Mouse (Mus musculus): ENCODE measurements at regions not wholly inside any gene's neighbourhood (a gene's known extent, or its start where the extent isn't known, plus 50 kb on each side); places are given as distances from the start of the nearest gene placed in this dataset.

DNA sequence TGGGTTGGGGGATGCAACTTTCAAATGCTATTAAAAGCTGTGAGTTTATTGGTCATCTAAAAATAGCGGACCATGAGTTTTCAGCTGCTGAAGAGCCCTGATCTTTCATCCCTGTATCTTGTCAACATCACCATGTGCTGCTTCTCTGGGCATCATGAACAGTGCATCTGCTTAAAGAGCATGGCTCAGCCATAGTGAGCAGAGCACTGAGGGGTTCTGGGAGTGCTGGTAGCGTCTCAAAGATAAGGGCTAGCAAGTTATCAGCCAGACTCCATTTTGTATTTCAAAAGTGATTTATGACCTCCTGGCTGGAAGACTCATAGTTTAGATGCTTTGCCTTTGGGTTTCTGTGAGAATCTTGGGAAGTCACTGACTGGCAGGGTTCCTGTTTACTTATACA is 173.5 kb upstream of the Itga4 start:
- in situ Hi-C loops (cut with MboI): no loop called here

DNA sequence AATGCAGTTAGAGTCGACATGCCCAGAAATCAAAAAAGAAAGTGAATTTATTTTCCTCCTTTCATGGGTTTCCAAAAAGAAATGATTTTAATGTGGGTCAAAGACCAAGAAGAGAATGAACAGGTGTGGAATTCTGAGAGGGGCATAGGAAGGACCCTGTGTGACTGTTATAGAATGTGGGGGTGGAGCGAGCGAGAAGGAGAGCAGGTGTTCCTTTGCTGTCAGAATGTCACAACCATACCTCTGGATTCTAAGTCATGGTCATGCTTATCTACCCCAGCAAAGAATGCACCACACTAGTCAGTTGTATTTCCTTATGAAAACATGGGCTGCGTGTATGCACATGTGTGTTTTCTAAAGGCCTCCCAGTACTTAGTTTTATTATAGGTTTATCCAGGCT is 168.9 kb upstream of the Itga4 start:
- in situ Hi-C loops (cut with MboI): no loop called here

DNA sequence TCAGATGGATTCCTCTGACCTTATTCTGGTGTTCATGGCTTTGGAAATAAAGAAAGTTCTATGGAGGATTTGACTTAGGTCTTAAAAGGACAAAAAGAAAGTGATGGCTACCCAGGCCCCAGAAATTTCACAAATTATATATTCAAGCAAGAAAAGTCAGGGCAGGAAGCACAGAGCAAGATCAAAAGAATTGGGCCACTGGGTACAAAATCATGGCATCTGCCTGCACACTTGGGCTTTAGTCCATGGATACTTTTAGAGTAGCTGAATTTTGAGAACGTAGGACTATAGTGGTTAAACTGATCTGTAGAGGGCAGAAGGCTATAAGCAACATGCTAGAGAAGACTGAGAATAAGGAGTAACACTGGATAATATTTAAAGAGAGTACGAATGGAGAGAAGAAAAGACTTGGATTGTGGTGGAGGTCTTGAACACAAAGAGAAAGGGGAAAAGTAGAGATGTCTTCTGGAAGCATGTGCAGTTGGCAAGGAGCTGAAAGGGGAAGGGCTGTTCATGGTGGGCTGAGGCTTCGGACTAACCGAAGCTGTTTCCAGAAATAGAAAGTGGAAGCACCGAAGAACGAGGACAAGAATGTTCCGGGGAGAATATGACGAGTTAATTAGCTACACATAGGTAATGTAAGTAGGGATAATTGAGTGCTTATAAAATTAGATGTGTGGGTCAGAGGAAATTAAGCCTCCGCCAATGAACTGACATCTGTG is 168.2 kb upstream of the Itga4 start:
- in situ Hi-C loops (cut with MboI): no loop called here

DNA sequence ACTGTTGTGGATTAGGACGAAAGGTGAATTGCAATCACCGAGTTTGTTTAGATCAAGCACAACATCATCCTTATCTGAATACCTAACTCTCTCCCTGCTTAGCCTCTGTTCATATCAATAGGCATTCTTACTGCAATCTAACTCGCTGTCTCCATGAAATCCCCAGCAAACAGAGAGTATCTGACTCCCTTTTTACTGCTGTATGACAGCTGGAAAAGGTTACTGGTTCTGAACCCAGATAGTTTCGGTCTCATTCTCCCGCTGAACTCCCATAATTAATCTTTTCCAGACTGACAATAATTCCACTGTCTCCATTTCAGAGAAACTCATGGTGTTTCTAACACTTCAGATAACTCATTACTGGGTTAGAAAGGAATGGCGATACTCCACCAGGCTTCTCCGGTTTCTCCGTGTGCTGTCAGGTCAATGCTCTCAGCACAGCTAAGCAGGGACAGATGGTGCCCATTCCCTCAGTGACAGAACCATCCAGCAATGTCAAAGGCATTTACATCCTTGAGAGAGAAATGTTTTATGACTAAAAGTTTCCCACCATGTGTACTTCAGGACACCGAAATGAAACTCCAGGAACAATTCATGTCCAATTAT is 167.5 kb upstream of the Itga4 start:
- in situ Hi-C loops (cut with MboI): no loop called here

DNA sequence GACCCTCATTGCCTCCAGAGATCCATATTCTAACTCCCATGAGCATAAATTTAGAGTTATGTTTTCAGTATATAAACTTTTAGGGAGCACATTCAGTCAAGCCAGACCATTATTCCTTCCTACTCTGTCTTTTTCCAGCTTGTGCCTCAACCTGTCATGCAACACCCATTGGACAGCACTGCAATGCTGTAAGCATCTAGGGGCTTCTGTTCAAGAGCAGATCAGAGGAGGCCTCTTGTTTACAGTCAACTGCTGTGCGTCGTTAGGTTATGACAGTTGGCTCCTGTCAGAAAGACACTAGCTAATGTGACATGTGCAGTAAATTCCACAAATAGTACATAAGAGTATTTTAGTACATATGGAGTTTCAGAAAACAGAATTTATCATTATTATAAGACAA is 165.0 kb upstream of the Itga4 start:
- in situ Hi-C loops (cut with MboI): no loop called here

DNA sequence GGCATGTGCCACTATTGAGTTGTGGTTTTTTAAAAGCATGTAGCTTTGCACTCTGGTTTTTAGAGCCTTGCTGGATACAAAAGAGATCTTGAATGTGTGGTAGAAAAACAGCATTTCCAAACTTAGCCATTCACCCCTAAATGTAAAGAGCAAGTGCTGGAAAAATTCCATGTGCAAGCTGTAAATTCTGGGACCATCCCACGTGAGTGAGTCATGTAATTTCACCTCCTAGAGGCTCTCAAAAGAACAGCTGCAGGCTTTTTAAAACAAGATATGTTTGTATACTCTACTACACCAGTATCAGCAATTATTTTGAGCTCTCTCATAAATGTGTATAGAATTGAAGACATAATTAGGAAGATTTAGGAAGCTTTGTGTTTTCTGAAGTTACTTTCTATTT is 160.9 kb upstream of the Itga4 start:
- in situ Hi-C loops (cut with MboI): no loop called here

DNA sequence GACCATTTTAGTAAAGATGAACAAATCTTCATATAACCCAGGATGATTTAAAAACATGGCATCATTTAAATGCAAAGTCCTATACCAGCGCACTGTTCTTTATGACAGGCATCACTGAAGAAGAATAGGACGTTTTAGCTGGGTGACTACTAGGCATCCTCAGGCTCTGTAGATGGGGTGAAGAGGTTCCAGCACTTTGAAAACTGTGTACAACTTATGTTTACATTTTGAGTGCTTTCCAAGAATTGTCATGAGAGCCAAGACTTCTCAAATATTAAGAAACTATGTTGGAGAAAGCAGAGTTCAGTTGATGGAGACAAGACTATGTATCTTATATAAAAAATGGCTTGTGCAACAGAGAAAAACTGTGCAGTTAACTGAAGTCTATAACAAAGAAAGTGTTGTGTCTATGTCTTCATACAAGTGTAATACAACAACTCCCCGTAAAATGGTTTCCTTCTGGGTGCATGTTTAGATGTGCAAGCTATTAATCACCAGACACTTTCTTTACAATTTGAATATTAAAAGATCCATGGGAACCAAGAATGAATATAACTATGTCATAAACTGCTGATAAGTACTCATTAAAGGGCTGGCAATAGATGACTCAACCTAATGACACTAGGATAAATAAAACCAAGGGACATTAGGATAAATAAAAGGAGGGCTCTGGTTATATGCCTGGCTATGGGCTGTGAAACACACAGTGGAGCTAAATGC is 158.5 kb upstream of the Itga4 start:
- in situ Hi-C loops (cut with MboI): no loop called here

DNA sequence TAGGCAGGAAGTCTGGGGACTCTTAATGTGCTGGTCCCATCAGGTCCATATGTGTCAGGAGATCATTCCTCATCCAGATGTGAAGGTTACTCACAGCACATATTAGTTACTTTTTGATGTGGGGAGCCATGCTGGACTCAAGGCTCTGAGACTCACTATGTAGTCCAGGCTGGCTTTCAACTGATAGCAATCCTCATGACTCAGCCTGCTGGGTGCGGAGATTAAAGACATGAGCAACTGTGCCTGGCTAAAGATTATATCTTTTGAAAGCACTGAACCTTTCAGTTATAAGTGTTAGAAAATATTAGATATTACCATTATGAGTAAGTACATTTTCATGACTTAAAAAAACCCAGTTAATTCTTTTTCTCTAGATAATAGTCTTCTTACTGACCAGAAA is 155.6 kb upstream of the Itga4 start:
- in situ Hi-C loops (cut with MboI): no loop called here

DNA sequence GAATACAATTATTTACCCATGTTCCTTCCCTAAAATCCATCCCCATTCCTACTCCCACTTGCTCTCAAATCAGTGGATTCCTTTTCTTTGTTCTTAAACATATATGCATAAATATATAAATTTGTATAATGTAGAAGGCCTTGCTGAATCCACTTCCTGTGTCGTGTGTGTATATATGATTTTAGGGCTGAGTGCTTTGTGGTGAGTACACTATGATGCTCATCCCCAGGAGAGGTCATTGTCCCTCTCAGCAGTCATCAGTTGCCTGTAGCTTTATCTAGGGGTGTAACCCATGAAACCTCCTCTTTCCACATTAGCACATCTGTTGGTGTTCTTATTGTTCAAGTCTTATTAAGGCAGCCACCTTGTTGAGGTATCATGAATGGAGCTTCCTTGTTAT is 143.6 kb upstream of the Itga4 start:
- in situ Hi-C loops (cut with MboI): no loop called here

DNA sequence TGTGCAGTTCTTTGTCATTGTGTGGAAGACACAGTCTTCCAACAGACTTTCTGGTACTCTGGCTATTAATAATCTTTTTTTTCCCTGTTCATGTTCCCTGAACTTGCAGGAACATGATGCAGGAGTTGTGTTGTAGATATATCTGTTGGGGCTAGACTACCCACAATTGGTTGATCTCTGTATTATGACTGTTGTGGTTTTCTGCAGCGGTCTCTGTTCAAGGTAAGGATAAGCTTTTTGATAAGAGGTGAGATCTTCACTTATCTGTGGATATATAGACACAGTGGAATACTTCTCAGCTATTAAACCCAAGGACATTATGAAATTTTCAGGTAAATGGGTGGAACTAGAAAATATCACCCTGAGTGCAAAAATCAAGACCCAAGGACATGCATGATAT is 143.2 kb upstream of the Itga4 start:
- in situ Hi-C loops (cut with MboI): no loop called here

DNA sequence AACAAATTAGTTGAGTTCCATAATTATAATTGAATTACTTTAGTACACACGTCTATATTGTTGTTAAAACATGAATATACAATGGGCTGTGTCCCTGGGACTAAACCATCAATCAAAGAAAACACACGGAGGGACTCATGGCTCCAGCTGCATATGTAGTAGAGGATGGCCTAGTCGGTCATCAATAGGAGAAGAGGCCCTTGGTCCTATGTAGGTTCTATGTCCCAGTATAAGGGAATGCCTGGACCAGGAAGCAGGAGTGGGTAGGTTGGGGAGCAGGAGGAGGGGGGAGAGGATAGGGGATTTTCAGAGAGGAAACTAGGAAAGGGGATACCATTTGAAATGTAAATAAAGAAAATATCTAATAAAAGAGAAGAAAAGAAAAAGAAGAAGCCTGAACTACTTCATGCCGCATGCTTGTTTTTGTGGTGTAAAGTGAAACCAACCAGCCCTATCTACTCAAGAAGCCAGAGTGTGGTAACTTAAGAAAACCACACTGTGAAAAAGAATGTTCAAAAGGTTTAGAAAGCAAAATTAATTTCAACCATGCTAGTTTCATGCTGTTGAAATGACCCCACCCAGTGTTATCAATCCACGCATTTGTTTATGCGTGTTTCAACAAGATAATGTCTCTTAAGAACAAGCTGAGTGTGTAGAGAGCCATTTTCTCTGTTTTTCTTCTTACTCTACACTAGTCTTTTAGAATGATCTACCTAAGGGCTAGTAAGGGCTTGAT is 134.4 kb upstream of the Itga4 start:
- in situ Hi-C loops (cut with MboI): loop anchor here (10.0 kb wide), 1 partner anchor 156 kb away; no protein-coding TSS in a partner anchor

DNA sequence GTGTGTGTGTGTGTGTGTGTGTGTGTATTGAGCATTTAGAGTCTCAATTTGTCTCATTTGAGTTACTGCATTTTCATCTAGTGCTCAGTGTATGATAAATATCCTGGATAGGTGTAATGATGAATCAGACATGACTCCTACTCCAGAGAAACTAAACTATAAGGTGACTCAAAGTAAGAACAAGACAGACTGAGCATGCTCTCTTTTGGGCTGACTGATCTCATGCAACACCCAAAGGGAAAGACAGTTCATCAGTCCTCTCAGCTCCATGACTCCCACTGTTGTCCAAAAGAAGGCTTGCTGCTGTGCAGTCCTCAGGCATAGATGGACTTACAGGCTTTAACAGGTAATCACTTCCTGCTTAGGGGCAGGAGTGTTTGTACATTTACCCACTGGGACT is 132.7 kb upstream of the Itga4 start:
- in situ Hi-C loops (cut with MboI): loop anchor here (10.0 kb wide), 1 partner anchor 158 kb away; no protein-coding TSS in a partner anchor

DNA sequence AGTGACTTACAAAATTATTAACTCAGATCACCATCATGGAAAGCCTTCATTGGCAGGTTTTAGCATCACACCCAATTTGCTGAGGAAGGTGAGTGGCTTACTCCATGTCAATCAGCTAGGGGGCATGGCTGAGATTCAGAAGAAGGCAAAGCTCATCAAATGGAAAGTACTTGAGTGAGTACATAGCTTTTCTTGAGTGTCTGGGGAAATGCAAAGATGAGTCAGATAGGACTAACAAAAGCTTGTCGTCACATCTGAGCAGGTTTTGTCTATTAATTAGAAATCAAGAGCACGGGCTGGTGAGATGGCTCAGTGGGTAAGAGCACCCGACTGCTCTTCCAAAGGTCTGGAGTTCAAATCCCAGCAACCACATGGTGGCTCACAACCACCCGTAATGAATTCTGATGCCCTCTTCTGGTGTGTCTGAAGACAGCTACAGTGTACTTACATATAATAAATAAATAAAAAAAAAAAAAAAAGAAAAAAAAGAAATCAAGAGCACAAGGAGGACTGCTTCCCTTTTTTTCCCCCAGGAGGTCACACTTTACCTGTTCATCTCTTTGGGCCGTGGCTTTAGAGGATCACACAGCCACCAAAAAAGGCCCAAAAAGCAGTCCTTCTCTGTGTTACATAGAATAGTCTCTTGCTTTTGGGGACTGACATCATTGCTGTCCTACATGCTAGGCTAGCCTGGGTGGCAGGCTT is 130.8 kb upstream of the Itga4 start:
- in situ Hi-C loops (cut with MboI): loop anchor here (10.0 kb wide), 1 partner anchor 160 kb away; no protein-coding TSS in a partner anchor

DNA sequence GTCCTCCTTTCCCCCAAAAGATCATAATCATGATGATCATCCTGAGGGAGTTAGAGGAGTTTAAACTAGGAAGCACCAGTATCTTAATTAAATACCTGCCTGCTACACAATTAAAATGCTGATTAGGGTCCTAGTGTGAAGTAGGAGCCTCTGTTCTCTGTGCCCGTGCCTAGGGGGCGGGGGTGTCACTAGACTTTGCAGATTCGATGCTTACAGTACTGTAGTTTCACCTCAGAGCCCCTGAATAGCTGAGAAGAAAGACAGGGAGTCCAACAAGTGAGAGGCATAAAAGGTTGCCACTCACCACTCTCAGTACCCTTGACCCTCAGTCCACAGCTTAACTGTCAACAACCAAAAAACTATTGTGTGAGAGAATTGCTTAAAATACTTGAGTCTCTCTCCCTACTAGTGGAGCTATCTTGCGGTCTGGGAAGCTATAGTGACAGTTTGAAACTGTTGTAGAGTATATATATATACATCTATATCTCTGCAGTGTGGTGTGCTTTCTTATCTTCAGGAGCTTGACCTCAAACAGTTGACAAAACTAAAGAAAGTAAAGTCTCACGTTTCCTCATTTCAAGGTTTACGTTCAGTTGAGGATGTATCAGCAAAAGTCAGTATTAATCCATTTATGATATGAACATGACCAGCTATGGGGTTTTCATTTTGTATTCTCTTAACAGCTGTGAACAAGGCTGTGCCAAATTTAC is 128.9 kb upstream of the Itga4 start:
- in situ Hi-C loops (cut with MboI): loop anchor here (10.0 kb wide), 1 partner anchor 162 kb away; no protein-coding TSS in a partner anchor

DNA sequence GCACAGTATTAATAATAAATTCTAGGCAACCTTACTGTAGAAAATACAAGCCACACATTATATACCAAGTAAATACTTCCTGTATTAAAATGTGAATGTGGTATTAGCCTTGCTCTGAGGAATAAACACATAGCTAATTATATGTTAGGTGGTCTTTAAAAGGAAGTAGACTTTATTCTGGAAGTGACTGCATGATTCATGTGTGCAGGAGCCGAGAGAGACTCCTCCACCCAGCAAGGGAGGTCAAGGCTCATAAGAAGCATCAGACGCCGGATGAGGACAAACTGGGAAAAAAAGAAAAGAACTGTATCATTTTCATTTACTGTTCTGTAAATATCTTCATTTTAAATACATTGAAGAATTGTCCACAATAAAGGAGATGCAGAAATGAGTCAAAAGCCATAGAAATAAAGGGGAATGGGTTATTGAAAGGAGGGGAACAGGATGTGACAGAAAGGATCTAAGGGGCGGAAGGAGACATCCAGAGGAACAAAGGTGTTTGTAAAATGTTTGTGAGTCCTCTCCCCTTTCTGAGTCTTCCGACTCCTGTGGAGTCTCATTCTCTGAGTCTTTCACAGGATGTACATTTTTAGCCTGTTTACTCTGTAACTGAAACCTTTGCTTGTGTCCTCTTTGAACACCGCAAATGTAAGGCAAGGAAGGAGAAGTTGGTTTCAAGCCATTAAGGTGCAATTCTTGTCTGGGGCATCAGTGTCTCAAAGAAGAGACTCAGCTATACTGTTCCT is 128.1 kb upstream of the Itga4 start:
- in situ Hi-C loops (cut with MboI): loop anchor here (10.0 kb wide), 1 partner anchor 162 kb away; no protein-coding TSS in a partner anchor

DNA sequence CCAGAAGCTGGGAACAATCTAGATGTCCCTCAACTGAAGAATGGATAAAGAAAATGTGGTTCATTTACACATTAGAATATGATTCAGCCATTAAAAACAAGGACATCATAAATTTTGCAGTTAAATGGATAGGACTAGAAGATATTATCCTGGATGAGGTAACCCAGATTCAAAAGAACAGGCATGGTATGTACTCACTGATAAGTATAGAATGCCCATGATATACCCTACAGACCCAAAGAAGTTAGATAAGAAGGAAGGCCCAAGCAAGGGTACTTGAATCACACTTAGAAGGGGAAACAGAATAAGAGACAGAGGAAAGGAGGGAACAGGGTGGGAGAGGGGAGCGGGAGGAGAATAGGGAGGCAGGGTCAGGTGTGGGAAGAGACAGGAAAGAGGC is 127.4 kb upstream of the Itga4 start:
- in situ Hi-C loops (cut with MboI): loop anchor here (10.0 kb wide), 1 partner anchor 163 kb away; no protein-coding TSS in a partner anchor

DNA sequence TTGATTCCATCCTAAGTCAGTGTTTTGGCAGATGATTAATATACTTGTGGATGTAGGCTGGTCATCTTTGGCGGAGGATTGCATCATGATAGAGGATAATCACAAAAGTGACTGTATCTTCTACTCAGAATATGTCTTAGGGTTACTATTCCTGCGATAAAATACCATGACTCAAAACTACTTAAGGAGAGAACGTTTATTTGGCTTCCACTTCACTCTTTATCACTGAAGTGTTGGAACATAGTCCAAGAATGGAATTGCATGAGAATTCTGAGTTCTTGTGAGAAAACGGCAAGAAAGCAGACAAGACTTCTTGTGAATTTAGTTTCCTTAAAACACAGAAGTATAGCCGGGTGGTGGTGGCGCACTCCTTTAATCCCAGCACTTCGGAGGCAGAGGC is 124.6 kb upstream of the Itga4 start:
- in situ Hi-C loops (cut with MboI): no loop called here

DNA sequence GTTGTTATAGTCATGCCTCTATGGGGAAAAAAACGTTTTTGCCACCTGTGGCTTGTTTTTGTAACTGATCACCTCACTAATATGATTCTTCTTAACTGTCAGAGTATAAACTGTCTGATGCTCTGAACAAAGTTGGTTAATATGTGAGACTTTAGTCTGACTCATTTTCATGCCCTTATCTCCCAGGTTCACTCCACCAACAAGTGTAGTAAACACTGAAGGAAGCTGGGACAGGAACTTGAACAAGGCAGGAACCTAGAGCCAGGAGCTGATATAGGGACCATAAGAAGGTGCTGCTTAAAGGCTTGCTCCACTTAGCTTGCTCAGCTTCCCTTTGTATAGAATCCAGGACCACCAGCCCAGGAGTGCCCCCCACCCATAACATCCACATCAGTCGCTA is 124.0 kb upstream of the Itga4 start:
- in situ Hi-C loops (cut with MboI): no loop called here

DNA sequence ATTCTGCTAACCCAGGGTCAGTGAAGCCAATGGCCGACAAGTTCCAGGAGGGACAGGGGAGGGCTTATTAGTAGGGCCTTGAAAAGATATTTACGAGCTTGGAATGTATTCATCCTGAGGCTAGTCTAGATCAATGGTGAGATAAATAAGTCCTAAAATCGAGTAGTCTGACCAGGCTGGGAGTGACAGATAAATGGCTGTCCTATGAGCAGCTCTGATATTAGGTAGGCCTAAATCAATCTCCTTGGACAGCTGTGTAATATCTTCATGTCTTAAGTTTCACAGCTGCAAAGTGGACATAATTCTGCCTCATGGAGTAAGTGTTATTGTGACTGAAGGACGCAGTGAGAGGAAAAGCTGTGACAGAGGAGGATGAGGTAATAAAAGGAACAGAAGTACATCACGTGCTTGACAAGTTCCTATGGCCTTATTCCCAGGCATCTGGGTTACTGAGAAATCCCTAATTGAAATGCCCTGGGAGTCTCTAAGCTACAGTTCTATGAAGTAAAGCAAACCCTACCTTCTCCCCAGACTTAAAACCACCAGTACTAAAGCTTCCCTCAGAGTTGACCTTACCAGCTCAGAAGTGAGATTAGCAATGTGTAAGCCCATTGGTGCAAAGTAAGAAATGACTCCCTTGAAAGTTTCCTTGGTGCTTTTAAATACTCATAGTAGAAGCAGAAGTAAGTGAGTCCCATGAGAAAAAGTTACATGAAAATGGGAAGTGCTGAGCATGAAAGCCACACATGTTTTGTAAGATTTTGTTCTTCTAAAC is 123.3 kb upstream of the Itga4 start:
- in situ Hi-C loops (cut with MboI): no loop called here

DNA sequence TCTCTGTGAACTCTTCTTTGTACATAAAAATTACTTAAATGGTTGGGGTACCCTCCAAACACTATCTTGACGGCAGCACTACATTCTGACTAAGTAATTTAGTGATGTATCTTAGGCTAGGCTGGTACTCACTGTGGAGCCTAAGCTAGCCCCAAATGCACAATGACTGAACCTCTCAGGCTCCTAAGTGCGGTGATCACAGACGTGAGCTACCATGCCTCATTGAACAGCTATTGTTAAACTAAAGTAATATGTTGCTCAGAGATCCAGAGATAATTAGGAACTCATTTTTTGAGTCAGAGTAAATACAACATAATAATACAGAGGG is 122.7 kb upstream of the Itga4 start:
- in situ Hi-C loops (cut with MboI): no loop called here
